Mouse (Mus musculus) ES-CJ7 (cell line): Measurements from ENCODE around the gene Filip1l.

Experiments used
- DNase-seq: peaks from one replicate; pipeline ENCODE4 v3.0.0; 2011; ENCODE audit warnings: low read depth, low spot score

Filip1l gene

GRCm38 (mm10) chr16:57396249-57396648 lies 43.4 kb downstream of the Filip1l start:
- DNase-seq: no peak

GRCm38 (mm10) chr16:57397845-57398244 lies 45.0 kb downstream of the Filip1l start:
- DNase-seq: no peak

- DNase-seq: peak; percentile 64
These were observed 45.7 kb downstream of the Filip1l start for GRCm38 (mm10) chr16:57398387-57399214.

GRCm38 (mm10) chr16:57399566-57399965 lies 46.7 kb downstream of the Filip1l start:
- DNase-seq: no peak

GRCm38 (mm10) chr16:57401702-57402101 lies 48.8 kb downstream of the Filip1l start:
- DNase-seq: no peak

- DNase-seq: no peak
These were observed 50.0 kb downstream of the Filip1l start for GRCm38 (mm10) chr16:57402910-57403309.

GRCm38 (mm10) chr16:57403825-57404224 lies 50.9 kb downstream of the Filip1l start:
- DNase-seq: no peak

GRCm38 (mm10) chr16:57412766-57413165 lies 59.9 kb downstream of the Filip1l start:
- DNase-seq: no peak

- DNase-seq: no peak
These were observed 63.2 kb downstream of the Filip1l start for GRCm38 (mm10) chr16:57416049-57416448.

- no peak for DNase-seq
These were observed 64.1 kb downstream of the Filip1l start for GRCm38 (mm10) chr16:57417017-57417416.

- no peak for DNase-seq
These were observed 65.1 kb downstream of the Filip1l start for GRCm38 (mm10) chr16:57417955-57418354.

GRCm38 (mm10) chr16:57419332-57419731 lies 66.4 kb downstream of the Filip1l start:
- no peak for DNase-seq

- DNase-seq: no peak
These were observed 67.0 kb downstream of the Filip1l start for GRCm38 (mm10) chr16:57419881-57420280.

- no peak for DNase-seq
These were observed 68.1 kb downstream of the Filip1l start for GRCm38 (mm10) chr16:57420773-57421556.

- no peak for DNase-seq
These were observed 69.0 kb downstream of the Filip1l start for GRCm38 (mm10) chr16:57421680-57422417.

GRCm38 (mm10) chr16:57423001-57423800 lies 70.3 kb downstream of the Filip1l start:
- peak; percentile 11 for DNase-seq

GRCm38 (mm10) chr16:57426680-57427079 lies 73.8 kb downstream of the Filip1l start:
- DNase-seq: no peak

GRCm38 (mm10) chr16:57427516-57428285 lies 74.8 kb downstream of the Filip1l start:
- no peak for DNase-seq

- no peak for DNase-seq
These were observed 76.1 kb downstream of the Filip1l start for GRCm38 (mm10) chr16:57428977-57429376.

GRCm38 (mm10) chr16:57431294-57431693 lies 78.4 kb downstream of the Filip1l start:
- DNase-seq: no peak
